ENCODE assay signal across 17 mouse cellular contexts in the genomic region with DNA sequence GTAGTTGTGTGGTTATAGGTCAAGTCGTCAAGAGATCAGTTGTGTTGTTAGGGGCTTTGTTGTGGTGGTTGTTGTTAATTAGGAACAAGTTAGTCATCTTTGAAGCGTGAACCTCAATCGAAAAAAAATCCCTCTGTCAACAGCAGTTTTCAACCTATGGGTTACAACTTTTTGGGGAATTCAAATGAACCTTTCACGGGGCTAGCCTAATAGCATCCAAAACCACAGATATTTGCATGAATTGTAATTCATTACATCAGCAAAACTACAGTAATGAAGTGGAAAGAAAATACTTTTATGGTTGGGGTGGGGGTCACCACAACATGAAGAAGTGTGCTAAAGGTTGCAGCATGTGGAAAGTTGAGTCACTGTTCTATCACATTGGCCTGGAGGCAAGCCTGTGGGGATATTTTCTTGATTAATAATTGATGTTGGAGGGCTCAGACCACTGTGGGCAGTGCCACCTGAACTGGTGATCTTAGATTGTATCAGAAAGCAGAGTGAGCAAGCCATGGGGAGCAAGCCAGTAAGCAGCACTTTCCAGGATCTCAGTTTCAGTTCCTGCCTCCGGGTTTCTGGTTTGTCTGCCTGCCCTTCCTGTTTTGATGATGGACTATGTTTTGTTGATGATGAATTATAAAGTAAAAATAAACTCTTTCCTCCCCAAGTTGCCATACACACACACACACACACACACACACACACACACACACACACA.
A peak's percentile ranks its signal among the peaks of the same experiment; 100 is the strongest.
DNase-seq lines count a peak whose midpoint lies in the region; ATAC-seq and TF ChIP-seq lines count a peak whose summit lies in the region.
"Had no signal": no experiment of that assay in that cellular context is flagged by ENCODE, and none has a peak within 500 bp of the region (broad histone marks: within the 10 kb centered on the region; RNA-seq: fewer than 3 reads in every experiment).

No protein-coding gene starts in this region.

- H3K4me1 ChIP-seq in CH12.LX (ENCODE audit: control insufficient read depth in 1 of 2, insufficient read depth in 2 of 2): peaks cover 7 to 22% of the 10 kb centered on the region in 2 experiments
- H3K4me1 ChIP-seq in spleen, adult 2 months (ENCODE audit: control insufficient read depth, insufficient read depth, insufficient read length): peaks cover 8% of the 10 kb centered on the region
- H3K4me1 ChIP-seq in kidney, adult 2 months (ENCODE audit: control insufficient read depth, insufficient read depth, low read length): no peaks in the 10 kb centered on the region
- H3K4me1 ChIP-seq: heart, embryonic 15.5 days; midbrain, embryonic 12.5 days had no signal

- H3K4me3 ChIP-seq in CH12.LX (replicated peaks in 1 of 3; ENCODE audit: low read depth in 2 of 3, low read length in 2 of 3, poor library complexity in 1 of 3): no peak overlapping the region
- H3K4me3 ChIP-seq in spleen, adult 2 months (ENCODE audit: extremely low read depth, insufficient read depth, insufficient read length): no peak overlapping the region
- no peak overlapping the region for H3K4me3 ChIP-seq in kidney, adult 2 months (ENCODE audit: insufficient read depth, low read depth, low read length)
- H3K4me3 ChIP-seq: heart, embryonic 15.5 days; midbrain, embryonic 12.5 days had no signal

- peak; percentile 80 to 82 for DNase-seq in B cell, adult 2 months
- peak; percentile 90 for DNase-seq in CH12.LX (ENCODE audit: extremely low read depth)
- DNase-seq in spleen, adult 2 months (ENCODE audit: low read depth in 1 of 2, low spot score in 2 of 2): peak; percentile 48 to 82
- no peak for DNase-seq in kidney, postnatal 14 days
- DNase-seq in right cerebral cortex, postnatal 14 days: no peak
- no peak for DNase-seq in kidney, adult 2 months
- DNase-seq: adrenal gland, adult 2 months; cerebellum, adult 11 months; cerebellum, postnatal 25 days; kidney, adult 9 months; left cerebral cortex, postnatal 4 days; lung, adult 18-20 months; lung, postnatal 4 days had no signal

- TF ChIP-seq EP300 in CH12.LX (IDR thresholded peaks at IDR 0.05; ENCODE audit: low read length): peak; percentile 78

- TF ChIP-seq CTCF in CH12.LX (conservative IDR thresholded peaks at IDR 0.05 in 1 of 2, IDR thresholded peaks at IDR 0.05 in 1 of 2; ENCODE audit: low read depth in 2 of 2, low read length in 2 of 2): no peak
- TF ChIP-seq CTCF in spleen, adult 2 months (IDR thresholded peaks at IDR 0.05; ENCODE audit: extremely low read depth, insufficient read depth, insufficient read length, insufficient replicate concordance): no peak
- no peak for TF ChIP-seq CTCF in kidney, adult 2 months (conservative IDR thresholded peaks at IDR 0.05; ENCODE audit: insufficient read depth, insufficient read length, low read depth, low read length)

- dilution Hi-C loops in CH12.LX (cut with MboI; ENCODE audit: extremely low pct_ligation_motif_present, extremely low pct_unique_long_range_greater_than_20kb, low sequenced_read_pairs): no loop called here

- no peaks in the 10 kb centered on the region for H3K27me3 ChIP-seq in CH12.LX (replicated peaks)
- H3K27me3 ChIP-seq in spleen, adult 2 months (ENCODE audit: control insufficient read depth, insufficient read depth, low read length): no peaks in the 10 kb centered on the region
- H3K27me3 ChIP-seq in kidney, adult 2 months (replicated peaks; ENCODE audit: control insufficient read depth, insufficient read depth, low read length): no peaks in the 10 kb centered on the region
- H3K27me3 ChIP-seq: heart, embryonic 15.5 days; midbrain, embryonic 12.5 days had no signal

- ATAC-seq in megakaryocyte, adult 5-6 weeks (ENCODE audit: poor library complexity, severe bottlenecking): peak; percentile 62
- ATAC-seq: hindbrain, postnatal 0 days had no signal

- peak overlapping the region; percentile 71 for H3K4me2 ChIP-seq in CH12.LX (ENCODE audit: insufficient read depth, low read depth, poor library complexity, severe bottlenecking)
- H3K4me2 ChIP-seq: heart, embryonic 15.5 days; midbrain, embryonic 12.5 days had no signal

- no peaks in the 10 kb centered on the region for H3K9me3 ChIP-seq in CH12.LX (replicated peaks; ENCODE audit: low read length)
- H3K9me3 ChIP-seq: heart, embryonic 15.5 days; midbrain, embryonic 12.5 days had no signal

- peak overlapping the region; percentile 91 for H3K27ac ChIP-seq in CH12.LX (ENCODE audit: insufficient read depth, low read depth)
- H3K27ac ChIP-seq in spleen, adult 2 months (ENCODE audit: insufficient read depth, low read length): peak overlapping the region; percentile 70
- no peak overlapping the region for H3K27ac ChIP-seq in kidney, adult 2 months (ENCODE audit: insufficient read depth, low read depth, low read length)
- H3K27ac ChIP-seq: heart, embryonic 15.5 days; hindbrain, postnatal 0 days; midbrain, embryonic 12.5 days had no signal

- TF ChIP-seq POLR2A in CH12.LX (IDR thresholded peaks at IDR 0.05; ENCODE audit: low read depth, low read length): no peak
- TF ChIP-seq POLR2A in spleen, adult 2 months (IDR thresholded peaks at IDR 0.05; ENCODE audit: low read depth, low read length): no peak
- TF ChIP-seq POLR2A in kidney, adult 2 months (IDR thresholded peaks at IDR 0.05; ENCODE audit: low read depth, low read length): no peak

- H3K36me3 ChIP-seq in CH12.LX (replicated peaks in 1 of 2; ENCODE audit: control insufficient read depth in 1 of 2, insufficient read depth in 1 of 2, low read length in 1 of 2): no peaks in the 10 kb centered on the region
- no peaks in the 10 kb centered on the region; the same call in 1 of the 2 replicates for H3K36me3 ChIP-seq in spleen, adult 2 months (ENCODE audit: control insufficient read depth, insufficient read depth, low read length)
- no peaks in the 10 kb centered on the region for H3K36me3 ChIP-seq in kidney, adult 2 months (ENCODE audit: control insufficient read depth, insufficient read depth, low read length)
- H3K36me3 ChIP-seq: heart, embryonic 15.5 days; midbrain, embryonic 12.5 days had no signal

- no peaks in the 10 kb centered on the region for H3K79me2 ChIP-seq in CH12.LX (replicated peaks; ENCODE audit: control insufficient read depth, extremely low read depth, insufficient read depth, poor library complexity, severe bottlenecking)

- no peak for TF ChIP-seq RAD21 in CH12.LX (IDR thresholded peaks at IDR 0.05; ENCODE audit: low read depth, low read length)

- peak overlapping the region; percentile 35; the same call in 1 of the 2 replicates for H3K9ac ChIP-seq in CH12.LX (ENCODE audit: insufficient read depth, low read depth)
- H3K9ac ChIP-seq: heart, embryonic 15.5 days; midbrain, embryonic 12.5 days had no signal

- in situ Hi-C loops in CH12.LX (cut with MboI; ENCODE audit: low pct_ligation_motif_present, low pct_unique_long_range_greater_than_20kb, low sequenced_read_pairs): loop anchor here (10.0 kb wide), 1 partner anchor 56 kb away; no protein-coding TSS in a partner anchor

- WGBS in spleen, adult 2 months: 32% methylated on average over 5 of the region's 5 CpGs
- WGBS in kidney, adult 2 months: 69% methylated on average over 5 of the region's 5 CpGs

TF ChIP-seq in CH12.LX, 34 proteins besides CTCF, POLR2A, EP300 and RAD21 (continues in another document):
- TF ChIP-seq CHD2 (IDR thresholded peaks at IDR 0.05; ENCODE audit: low read length): no peak
- TF ChIP-seq JUND (conservative IDR thresholded peaks at IDR 0.05; ENCODE audit: low read depth, low read length): peak; percentile 81
- no peak for TF ChIP-seq ZC3H11A (IDR thresholded peaks at IDR 0.05; ENCODE audit: low read depth, low read length)
- peak; percentile 75 for TF ChIP-seq MAFK (IDR thresholded peaks at IDR 0.05; ENCODE audit: insufficient replicate concordance, low read length)
- TF ChIP-seq NELFE (IDR thresholded peaks at IDR 0.05; ENCODE audit: low read depth, low read length): no peak
- no peak for TF ChIP-seq MAX (IDR thresholded peaks at IDR 0.05; ENCODE audit: low read length)
- no peak for TF ChIP-seq KAT2A (IDR thresholded peaks at IDR 0.05; ENCODE audit: insufficient replicate concordance, low read length)
- no peak for TF ChIP-seq MAZ (IDR thresholded peaks at IDR 0.05; ENCODE audit: low read depth, low read length)
- no peak for TF ChIP-seq PAX5 (IDR thresholded peaks at IDR 0.05; ENCODE audit: low read length)
- no peak for TF ChIP-seq HCFC1 (IDR thresholded peaks at IDR 0.05; ENCODE audit: low read depth, low read length)
- no peak for TF ChIP-seq SMC3 (IDR thresholded peaks at IDR 0.05; ENCODE audit: low read depth, low read length)
- 0 out of 2 replicates have a peak, but pooled peaks have one; percentile 40 for TF ChIP-seq MYC (IDR thresholded peaks at IDR 0.05; ENCODE audit: low read depth, low read length)
- TF ChIP-seq MXI1 (IDR thresholded peaks at IDR 0.05; ENCODE audit: low read depth, low read length): 0 out of 2 replicates have a peak, but pooled peaks have one; percentile 29
- TF ChIP-seq POLR2AphosphoS2 (IDR thresholded peaks at IDR 0.05; ENCODE audit: low read depth, low read length): no peak
- no peak for TF ChIP-seq CHD1 (IDR thresholded peaks at IDR 0.05; ENCODE audit: low read depth, low read length)
- TF ChIP-seq ELF1 (IDR thresholded peaks at IDR 0.05; ENCODE audit: low read depth, low read length): peak; percentile 40; the same call in 1 of the 2 replicates
- TF ChIP-seq E2F4 (IDR thresholded peaks at IDR 0.05; ENCODE audit: insufficient replicate concordance, low read depth, low read length): no peak
- no peak for TF ChIP-seq NRF1 (IDR thresholded peaks at IDR 0.05; ENCODE audit: low read depth, low read length)
- no peak for TF ChIP-seq ZKSCAN1 (IDR thresholded peaks at IDR 0.05; ENCODE audit: borderline replicate concordance, low read depth, low read length)
- TF ChIP-seq JUN (IDR thresholded peaks at IDR 0.05; ENCODE audit: insufficient read depth, low read depth, low read length): no peak; the same call in none of the 2 replicates
- no peak for TF ChIP-seq SIN3A (IDR thresholded peaks at IDR 0.05; ENCODE audit: low read length)
- peak; percentile 78 for TF ChIP-seq ETS1 (conservative IDR thresholded peaks at IDR 0.05; ENCODE audit: low read depth, low read length)
- no peak for TF ChIP-seq USF1 (IDR thresholded peaks at IDR 0.05; ENCODE audit: low read depth, low read length)
- TF ChIP-seq TBP (conservative IDR thresholded peaks at IDR 0.05; ENCODE audit: low read depth, low read length): no peak
- peak; percentile 86 for TF ChIP-seq ZNF384 (IDR thresholded peaks at IDR 0.05; ENCODE audit: low read depth, low read length)
- peak; percentile 90 for TF ChIP-seq IRF4 (IDR thresholded peaks at IDR 0.05; ENCODE audit: low read depth, low read length)
- no peak for TF ChIP-seq UBTF (IDR thresholded peaks at IDR 0.05; ENCODE audit: low read depth, low read length)
- TF ChIP-seq ZMIZ1 (IDR thresholded peaks at IDR 0.05; ENCODE audit: low read depth, low read length): no peak
- no peak for TF ChIP-seq USF2 (conservative IDR thresholded peaks at IDR 0.05; ENCODE audit: low read depth, low read length)
- peak; percentile 16; the same call in 1 of the 2 replicates for TF ChIP-seq MEF2A (IDR thresholded peaks at IDR 0.05; ENCODE audit: borderline replicate concordance, low read depth, low read length)

Comparison
In these comparisons a context has a peak if more than half of its experiments do, and no peak if none do; other contexts are left out.
1. DNase-seq: peak in B cell, adult 2 months (2 of 2), CH12.LX (single experiment) and spleen, adult 2 months (2 of 2); none in kidney, postnatal 14 days (single experiment), right cerebral cortex, postnatal 14 days (single experiment) and kidney, adult 2 months (single experiment).